Mouse (Mus musculus) mature B cell (primary cell): ENCODE measurements around the gene Col6a1.

Experiments used
- in situ Hi-C: fragments of 300-500 bp; cut with MboI; formaldehyde crosslinking; loops from 2 replicates; pipeline ENCODE4 v1.14.3; 2019

Col6a1 gene

DNA sequence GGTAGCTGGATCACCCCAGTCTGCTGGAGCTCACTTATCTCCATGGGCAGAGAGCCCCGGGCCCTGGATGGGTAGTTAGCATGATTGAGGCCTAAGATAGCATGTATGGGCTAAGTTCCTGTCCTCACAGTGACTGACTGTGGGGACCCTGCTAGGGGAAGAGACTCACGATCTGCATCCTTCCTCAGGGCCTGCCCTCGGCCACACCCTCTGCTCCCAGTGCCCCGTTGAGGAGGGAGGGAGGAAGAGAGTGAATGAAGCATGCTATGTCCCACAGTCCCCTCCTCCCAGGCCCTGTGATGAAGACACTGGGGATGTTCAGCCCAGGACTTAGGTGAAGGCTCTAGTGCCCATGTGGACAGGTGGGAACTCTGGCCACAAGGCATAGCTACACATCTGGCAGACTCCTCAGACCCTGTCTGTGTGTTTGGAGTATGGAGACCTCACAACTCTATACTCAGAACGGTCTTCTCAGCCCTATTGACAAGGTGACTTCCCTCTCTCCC, 1.7 kb downstream of the Col6a1 start:
- in situ Hi-C loops: no loop called here

DNA sequence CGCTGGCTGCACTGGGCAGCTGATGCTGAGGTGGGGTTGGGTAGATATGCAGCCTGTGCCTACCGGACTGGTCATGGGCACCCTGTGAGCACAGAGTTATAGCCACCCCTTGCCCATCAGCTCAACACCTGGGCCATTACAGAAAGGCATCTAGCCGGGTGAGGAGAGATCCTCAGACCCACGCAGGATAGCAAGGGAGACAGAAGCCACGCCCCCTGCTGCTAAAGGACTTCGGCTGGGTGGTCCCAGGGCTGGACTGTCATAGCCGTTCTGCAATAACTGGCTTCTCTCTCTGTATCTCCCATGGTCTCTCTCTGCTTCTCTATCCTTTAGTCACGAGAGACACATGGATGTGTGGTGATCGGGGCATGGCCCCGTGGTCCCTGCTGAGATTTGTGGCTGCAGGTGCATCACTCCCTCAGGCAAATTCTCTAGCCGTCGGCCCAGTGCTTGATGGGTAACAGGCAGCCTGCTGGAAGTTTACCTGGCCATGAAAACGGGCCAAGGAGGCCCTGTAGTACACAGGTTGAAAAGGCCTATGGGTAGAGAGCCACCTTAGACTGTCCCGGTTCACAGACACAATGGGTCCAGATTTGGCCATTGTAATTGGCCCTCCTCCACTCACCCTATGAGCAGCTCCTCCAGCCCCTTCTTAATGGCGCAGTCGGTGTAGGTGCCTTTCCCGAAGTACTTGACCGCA, 3.1 kb downstream of the Col6a1 start:
- in situ Hi-C loops: no loop called here

DNA sequence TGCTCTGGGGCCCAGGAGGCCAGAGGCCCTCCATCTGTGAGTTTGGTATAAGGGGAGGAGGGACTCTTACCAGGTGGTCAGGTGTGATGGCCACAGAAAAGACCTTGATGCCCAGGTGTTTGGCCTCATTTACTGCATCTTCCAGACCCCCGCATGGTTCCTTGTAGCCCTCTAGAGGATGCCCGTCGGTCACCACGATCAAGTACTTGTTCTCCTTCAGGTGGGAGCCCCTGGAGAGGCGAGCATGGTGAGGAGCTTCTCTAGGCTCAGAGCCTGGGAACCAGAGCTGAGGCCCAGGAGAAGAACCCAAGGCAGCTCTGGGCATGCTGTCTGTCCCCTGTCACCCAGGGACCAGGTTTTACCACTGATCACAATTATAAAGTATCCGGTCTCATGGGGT, 4.2 kb downstream of the Col6a1 start:
- in situ Hi-C loops: no loop called here

DNA sequence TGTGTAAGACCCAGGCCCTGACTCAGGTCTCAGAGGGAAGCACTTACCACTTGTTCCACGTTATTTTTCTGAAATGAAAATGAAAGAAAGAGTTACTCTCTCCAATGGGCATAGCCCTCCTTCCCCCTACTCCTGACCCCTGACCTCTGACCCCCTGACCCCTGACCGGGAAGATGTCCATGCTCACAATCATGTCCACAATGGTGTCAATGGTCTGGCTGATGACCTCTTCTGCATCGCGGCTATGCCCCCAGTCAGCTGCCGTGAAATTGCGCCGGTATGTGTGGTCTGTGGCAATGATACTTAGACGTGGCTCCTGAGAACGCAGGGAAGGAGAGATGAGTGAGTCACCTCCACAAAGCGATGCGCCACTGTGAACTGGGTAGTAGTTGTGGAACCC, 4.8 kb downstream of the Col6a1 start:
- in situ Hi-C loops: no loop called here

DNA sequence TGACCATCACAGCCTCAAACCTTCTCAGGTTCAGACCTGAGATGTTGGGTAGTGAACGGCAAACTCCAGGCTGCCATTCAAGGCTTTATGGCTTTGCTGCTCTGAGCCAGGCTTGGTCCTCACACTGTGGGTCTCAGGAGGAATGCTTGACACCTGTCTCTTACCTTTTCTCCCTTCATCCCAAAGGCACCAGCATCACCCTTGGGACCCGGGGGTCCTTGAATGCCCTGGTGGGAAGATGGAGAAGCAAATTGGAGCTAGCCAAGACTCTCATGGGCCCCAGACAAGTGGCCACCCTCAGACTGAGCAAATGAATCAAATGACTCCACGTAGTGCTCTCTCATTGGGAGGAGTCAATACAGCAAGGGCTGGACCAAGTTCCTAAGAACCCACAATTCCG, 8.3 kb downstream of the Col6a1 start:
- in situ Hi-C loops: no loop called here

DNA sequence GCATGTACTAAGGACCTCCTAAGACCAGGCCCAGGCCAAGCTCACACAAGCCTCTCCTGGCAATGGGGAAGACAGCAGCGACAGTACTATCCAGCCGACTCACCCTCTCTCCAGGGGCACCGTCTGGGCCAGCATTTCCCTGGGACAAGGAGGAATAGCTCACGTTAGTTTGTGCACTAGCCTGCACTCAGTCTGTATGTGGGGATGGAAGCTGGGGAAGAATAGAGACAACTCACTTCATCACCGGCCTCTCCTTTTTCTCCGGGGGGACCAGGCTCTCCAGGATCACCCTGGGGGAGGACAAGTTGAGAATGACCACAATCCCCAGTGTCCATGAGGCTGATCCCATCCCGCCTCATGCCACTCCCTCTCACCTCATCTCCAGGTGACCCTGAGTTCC, 8.9 kb downstream of the Col6a1 start:
- in situ Hi-C loops: no loop called here

DNA sequence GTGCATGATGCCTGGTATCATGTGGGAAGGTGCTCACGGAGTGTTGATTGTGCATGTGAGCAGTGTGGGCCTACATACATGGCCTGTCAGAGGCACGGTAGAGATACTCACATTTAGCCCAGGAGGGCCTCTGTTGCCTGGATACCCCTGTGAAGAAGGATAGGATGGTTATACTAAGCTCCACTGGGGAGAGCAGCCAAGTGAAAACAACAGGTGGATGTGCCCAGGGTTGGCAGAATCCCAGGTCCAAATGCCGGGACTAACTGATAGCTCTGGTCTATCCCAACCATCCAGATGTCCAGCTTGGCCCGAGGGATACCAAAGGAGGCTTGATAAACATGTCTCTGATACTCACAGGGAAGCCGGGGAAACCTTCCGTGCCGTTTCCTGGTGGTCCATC, 11.7 kb downstream of the Col6a1 start:
- in situ Hi-C loops: no loop called here

DNA sequence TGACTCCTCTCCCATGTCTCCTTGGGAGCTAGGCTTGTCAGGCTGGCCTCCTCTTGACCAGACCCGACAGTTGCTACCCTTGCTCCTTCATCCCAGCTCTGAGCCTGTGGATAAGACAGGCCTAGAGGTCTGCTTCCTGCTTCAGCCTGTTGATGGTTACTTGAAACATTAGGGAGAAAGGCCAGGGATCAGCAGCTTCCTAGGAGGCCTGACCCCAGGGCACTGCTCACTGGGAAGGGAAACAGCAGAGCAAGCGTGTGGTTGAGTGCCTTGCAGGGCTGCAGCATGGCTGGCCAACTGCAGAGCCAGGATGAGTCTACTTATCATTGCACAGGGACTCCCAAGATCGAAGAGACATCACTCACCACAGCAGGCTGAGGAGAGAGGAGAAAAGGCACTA, 13.5 kb downstream of the Col6a1 start:
- in situ Hi-C loops: no loop called here

DNA sequence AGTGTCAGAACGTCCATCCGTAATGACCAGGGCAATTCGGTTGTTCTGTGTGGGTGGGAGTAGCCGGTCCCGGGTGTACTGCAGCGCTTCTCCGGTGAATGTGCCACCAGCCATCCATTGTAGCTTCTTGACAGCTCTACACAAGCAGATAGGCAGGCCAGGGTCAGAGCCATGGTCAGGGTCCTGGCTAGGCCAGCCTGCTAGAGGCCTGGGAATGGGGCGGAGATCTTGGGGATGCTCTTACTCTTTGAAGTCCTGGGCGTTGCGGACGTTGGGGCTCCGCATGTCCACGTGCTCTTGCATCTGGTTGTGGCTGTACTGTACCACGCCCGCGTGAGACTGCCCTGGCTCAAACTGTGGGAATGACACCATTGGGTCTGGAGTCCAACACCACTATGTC, 14.6 kb downstream of the Col6a1 start:
- in situ Hi-C loops: no loop called here

DNA sequence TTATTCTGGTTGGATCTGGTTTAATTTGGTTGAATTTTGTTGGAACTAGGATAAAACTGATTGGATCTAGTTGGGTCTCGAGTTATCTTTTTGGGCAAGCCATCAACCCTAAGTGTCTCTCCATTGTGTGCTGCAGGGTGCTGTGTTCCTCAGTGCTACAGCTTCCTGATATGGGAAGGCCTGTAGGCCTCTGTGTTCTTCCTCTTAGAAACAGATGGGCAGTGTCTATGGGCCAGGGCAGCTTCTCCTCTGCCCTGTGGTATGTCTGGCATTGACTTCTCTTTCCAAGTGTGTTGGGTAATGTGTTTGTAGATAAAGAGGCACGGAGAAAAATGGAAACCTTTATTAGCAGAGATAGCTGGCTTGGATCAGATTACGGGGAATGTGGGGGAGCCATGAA, 17.5 kb downstream of the Col6a1 start:
- in situ Hi-C loops: no loop called here

DNA sequence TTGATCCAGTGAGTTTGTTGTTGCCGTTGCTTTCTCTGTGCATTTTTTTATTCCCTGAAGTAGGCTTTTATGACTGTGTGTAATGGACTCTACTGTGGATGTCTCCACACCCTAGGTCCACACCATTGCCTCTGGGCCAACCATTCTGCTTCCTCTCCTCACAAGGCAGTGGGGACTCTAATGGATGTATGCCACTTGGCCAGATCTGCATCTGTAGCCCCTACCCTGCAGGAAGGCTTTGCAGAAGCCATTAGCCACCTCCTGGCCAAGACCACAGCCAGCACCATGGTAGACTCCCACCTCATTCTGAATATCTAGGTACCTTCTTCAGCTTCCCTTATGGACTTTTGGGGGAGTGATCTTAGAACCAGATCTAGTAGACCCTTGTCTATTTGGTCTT, 18.4 kb downstream of the Col6a1 start:
- in situ Hi-C loops: no loop called here

DNA sequence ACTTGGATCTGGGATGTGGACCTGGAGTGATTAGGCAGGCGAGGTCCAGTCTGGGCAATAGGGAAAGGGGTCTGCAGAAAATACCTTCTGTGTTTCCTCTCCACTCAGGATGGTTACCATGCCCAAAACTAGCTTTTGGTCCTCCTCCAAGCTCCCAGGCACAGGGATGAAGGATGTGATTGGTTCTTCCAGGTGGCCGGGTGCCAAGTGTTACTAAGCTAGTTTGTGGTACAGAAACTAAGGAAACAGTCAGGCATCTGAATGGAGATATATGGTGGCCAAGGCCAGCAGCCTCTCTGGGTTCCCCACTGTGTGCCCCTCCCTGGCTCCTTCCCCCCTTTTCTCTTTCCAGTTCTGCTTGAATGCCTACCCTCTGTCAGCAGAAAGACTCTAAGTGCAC, 19.0 kb downstream of the Col6a1 start:
- in situ Hi-C loops: no loop called here

DNA sequence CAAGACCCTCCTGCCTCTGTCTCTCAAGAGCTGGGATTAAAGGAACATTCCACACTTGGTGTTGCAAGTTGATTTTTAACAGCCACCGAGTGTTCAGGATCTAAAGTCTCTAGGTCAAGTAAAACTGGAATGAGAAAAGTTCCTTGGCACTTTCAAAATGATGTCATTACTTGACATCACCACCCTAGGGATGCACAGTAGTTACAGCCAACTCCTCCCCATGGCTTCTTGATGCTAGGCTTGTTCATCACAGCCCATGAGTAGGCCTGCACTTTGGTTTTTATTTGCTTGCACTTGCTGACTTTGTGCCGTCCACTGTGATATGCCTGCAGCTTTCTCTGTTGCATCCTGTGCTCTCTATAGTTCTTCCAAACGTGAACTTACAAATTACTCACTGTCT, 21.6 kb downstream of the Col6a1 start:
- in situ Hi-C loops: no loop called here

DNA sequence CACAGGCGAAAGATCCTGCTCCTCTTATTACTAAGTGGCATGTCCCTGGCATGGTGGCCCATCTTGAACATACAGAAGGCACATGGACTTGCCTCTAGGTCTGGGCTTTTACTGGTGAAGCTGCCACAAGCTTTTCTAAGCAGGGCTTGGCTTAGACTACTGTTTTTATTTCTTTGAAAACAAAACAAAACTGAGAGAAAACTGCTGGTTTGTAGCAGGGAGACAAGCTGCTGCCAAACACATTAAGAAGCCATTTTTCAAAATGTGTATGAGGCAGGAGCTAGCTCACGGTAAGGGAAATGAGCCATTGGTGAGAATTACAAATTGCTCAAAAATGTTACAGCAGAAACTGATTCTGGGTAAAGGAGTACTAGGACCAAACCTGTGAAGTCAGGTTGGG, 24.5 kb downstream of the Col6a1 start:
- in situ Hi-C loops: no loop called here

DNA sequence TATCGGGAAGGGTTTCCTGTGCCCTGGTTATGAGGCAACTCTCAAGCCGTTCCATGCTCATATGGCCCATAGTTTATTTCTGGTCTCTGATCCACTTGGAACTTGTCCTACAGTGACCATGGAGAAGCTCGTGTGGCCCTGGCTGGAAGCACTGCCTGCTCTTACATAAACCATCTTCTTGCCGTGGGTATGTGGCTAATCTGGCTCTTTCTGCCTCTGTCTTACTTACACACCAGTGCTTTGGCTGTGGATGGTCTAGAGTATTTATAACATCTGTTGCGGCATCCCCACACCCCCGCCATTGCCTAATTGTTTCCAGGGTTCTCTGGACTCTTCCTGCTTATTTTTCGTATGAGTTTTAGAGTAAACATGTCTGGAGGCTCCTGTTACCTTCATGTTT, 26.2 kb downstream of the Col6a1 start:
- in situ Hi-C loops: no loop called here

DNA sequence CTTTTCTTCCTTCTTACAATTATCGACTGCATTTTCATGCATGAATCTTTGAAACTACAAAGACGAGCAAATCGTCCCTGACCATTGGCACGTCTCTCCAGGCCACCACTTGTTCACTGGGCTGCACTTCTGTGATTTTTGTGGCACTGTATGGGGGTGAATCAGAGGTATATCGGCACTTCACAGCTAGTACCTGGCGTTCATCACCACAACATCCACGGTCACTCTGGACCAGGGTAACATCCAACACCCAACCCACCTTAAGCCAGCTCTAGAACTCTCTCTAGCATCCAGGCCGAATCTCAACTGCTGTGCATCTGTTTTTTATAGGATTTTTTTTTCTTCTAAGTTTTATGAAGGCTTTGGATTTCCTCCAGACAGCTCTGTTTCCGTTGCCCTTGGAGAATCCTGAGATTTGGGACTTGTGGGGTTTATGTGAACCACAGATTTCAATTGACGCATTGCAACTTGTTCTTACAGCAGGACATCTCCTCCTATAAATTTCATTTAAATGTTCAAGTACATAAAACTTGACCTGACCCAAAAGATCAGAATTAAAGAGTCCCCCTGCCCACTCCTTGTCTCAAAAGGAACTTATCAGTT, 30.6 kb downstream of the Col6a1 start:
- in situ Hi-C loops: no loop called here

DNA sequence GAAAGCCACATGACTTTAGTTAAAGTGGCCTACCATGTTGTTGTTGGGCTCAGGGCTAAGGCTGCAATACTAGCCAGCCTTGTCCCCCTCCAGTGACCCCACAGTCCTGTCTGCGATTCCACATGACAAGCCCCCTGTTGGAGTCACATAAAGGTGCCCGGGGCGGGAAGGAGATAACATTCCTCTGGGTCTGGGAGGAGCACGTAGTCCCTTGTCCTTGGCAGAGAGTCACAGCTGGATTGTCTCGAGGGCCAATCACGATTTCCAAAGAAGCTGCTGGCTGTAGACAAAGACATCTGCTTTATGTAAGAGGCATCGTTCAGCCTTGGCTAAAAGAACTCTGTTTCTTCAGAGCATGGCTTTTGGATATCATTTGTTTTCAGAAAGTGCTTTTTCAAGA, 31.2 kb downstream of the Col6a1 start:
- in situ Hi-C loops: no loop called here

DNA sequence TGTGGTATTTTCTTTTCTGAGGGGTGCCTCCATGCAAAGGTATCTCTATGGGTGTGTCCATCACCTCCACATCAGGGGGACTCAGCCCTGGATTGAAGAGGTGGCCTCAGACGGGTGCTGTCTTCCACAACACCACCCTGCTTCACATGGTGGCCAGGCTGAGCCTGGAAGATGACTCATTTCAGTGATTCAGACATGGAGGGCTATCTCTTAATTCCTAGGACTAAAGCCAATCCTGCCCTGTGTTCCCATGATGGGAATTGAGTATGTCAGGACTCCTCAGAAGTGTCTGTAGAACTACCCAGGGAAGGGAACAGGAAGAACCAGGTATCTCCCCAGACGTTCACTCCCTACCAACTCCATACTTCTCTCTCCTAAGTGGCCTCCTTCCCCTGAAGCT, 32.5 kb downstream of the Col6a1 start:
- in situ Hi-C loops: no loop called here

DNA sequence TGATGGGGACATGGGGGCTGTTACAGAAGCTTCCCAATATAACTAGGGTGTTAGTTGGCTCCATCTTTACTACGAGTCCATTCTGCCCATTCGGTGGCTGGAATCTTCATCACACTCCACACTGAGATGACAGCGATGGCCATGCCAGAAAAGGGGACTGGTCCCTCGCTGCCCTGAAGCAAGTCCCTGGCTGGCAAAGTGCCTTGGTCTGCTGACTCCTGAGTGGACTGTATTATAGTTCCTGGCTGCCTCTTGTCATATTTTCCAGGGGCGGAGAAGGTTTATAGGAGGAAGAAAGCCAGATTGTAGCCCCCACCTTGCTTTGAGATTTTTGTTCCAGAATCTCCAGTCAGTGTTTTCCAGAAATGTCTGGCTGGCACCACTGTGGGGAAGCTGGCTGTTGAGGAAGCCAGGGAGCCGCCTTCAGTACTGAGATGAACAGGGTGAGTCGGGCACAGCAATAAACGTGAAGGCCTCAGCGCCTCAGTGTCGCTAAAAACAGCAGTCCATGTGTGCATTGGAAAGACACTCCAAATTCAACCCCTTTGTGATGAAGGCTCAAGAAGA, 40.4 kb downstream of the Col6a1 start:
- in situ Hi-C loops: no loop called here

DNA sequence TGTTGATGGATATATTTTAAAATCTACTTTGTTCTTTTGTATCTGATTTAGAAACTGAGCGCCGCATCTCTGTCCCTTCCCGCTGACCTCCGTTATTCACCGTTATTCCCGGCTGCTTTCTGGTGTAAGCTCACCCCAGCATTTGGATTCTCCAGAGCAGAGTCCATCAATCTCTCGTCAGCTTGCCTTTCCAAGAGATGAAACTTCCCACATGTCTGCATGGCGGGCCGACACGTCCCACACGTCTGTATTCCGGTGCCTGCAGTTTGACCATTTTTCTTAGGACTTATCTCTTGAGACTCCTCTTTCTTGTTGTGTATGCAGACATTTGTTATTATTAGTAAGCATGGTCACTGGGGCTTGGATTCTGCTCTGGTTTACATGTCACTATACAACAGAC, 42.0 kb downstream of the Col6a1 start:
- in situ Hi-C loops: no loop called here

DNA sequence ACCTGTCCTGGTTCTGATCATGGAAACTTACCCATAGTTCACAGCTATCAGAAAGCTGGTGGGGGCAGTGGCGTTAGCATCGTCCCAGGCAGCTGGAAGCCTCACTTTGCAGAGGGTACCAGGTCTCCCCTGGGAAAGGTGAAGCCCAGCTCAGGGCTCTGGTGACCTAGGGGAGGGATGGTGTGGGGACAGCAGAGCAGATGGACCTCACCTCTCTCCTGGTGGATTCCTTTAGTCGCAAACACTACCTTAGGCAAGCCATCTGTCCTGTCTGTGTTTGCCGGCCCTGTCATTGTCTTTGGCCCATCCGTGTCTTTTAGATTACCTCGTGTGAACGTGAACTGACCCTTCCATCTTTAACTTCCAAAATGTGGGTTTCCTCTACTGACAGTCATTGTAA, 42.5 kb downstream of the Col6a1 start:
- in situ Hi-C loops: no loop called here

DNA sequence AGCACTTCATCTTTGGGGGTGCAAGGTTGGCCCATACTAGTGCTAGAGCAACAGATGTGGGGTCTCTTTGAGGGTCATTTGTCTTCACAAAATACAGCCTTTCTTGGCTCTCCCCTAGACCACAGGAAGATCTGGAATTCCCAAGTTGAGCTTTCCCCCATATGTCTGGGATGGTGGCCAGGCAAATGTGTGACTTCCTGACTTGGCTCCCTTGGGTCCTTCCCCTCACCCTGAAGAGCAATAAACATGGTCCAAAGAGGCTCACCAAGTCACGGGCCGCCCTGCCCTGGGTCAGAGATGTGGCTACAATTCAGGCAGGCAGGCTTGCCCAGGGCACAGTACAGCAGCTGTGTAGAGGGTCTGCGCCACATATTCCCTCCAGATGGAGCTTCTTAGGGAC, 44.1 kb downstream of the Col6a1 start:
- in situ Hi-C loops: no loop called here

DNA sequence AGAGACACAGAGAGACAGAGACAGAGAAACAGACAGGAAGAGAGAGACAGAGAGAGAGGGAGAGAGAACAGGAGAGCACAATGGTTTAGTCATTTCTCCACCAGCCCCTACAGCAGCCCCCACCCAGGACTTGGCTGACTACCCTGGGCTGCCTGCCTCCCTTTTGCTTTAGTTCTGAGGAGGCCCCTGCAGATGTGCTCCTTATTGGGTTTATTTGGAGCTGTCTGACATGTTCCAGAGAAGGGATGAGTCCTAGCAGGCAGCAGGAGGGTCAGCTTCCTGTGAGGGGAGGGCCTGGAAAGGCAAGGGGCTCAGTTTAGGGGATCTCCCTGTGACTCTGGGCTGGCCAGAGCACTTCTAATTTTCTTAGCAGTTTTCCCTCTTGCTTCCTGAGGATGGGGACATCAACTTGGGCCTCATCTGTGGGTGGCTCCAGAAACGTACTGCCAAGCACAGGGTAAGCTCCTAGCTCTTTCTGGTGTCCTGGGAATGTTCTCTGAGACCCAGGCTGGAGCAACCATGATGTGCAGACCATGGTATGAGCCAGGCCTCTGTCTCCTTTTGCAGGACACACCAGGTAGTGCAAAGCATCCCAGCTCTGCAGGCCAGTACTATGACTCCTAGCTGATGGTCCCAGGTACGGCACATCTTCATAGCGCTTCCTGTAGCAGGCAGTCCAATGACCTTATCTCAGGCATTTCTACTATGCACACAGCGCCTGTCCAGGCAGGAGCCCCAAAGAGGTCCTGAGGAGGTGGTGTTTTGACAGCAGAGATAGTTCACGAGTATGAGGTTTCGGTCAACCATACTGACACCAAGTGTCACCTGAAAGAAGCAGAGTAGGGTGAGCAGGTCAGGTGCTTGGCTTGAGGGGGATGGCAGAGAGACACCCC, 45.0 kb downstream of the Col6a1 start:
- in situ Hi-C loops: no loop called here
